Mouse (Mus musculus): ENCODE results near the gene Trpm3.

The Trpm3 gene

GRCm38 (mm10) chr19:22303952-22304655, 165.3 kb downstream of the Trpm3 start:
- DNase-seq (ENCODE audit: low read depth, low spot score): peak; percentile 64

GRCm38 (mm10) chr19:22308081-22308480, 169.2 kb downstream of the Trpm3 start:
- no peak for DNase-seq (ENCODE audit: low read depth, low spot score)

GRCm38 (mm10) chr19:22317306-22317705, 178.5 kb downstream of the Trpm3 start:
- no peak for DNase-seq (ENCODE audit: low read depth, low spot score)

GRCm38 (mm10) chr19:22326813-22327212, 188.0 kb downstream of the Trpm3 start:
- no peak for DNase-seq (ENCODE audit: low read depth, low spot score)

- no peak for DNase-seq (ENCODE audit: low read depth, low spot score)
These were observed 188.4 kb downstream of the Trpm3 start for GRCm38 (mm10) chr19:22327226-22327625.

GRCm38 (mm10) chr19:22336278-22336677, 197.4 kb downstream of the Trpm3 start:
- DNase-seq (ENCODE audit: low read depth, low spot score): no peak

GRCm38 (mm10) chr19:22337468-22337867, 198.6 kb downstream of the Trpm3 start:
- peak; percentile 4 for DNase-seq (ENCODE audit: low read depth, low spot score)

GRCm38 (mm10) chr19:22338927-22339326, 200.1 kb downstream of the Trpm3 start:
- no peak for DNase-seq (ENCODE audit: low read depth, low spot score)

GRCm38 (mm10) chr19:22354037-22354541, 215.2 kb downstream of the Trpm3 start:
- no peak for DNase-seq (ENCODE audit: low read depth, low spot score)

GRCm38 (mm10) chr19:22386890-22387289, 248.0 kb downstream of the Trpm3 start:
- no peak for DNase-seq (ENCODE audit: low read depth, low spot score)

- no peak for DNase-seq (ENCODE audit: low read depth, low spot score)
These were observed 255.9 kb downstream of the Trpm3 start for GRCm38 (mm10) chr19:22394700-22395099.

- no peak for DNase-seq (ENCODE audit: low read depth, low spot score)
These were observed 265.2 kb downstream of the Trpm3 start for GRCm38 (mm10) chr19:22404049-22404448.

GRCm38 (mm10) chr19:22418239-22418638, 279.4 kb downstream of the Trpm3 start:
- no peak for DNase-seq (ENCODE audit: low read depth, low spot score)

- no peak for DNase-seq (ENCODE audit: low read depth, low spot score)
These were observed 298.4 kb downstream of the Trpm3 start for GRCm38 (mm10) chr19:22437207-22437606.

- no peak for DNase-seq (ENCODE audit: low read depth, low spot score)
These were observed 308.8 kb downstream of the Trpm3 start for GRCm38 (mm10) chr19:22447418-22448339.

GRCm38 (mm10) chr19:22448340-22449288, 309.8 kb downstream of the Trpm3 start:
- no peak for DNase-seq (ENCODE audit: low read depth, low spot score)

GRCm38 (mm10) chr19:22451290-22451689, 312.4 kb downstream of the Trpm3 start:
- no peak for DNase-seq (ENCODE audit: low read depth, low spot score)

GRCm38 (mm10) chr19:22456935-22457334, 318.1 kb downstream of the Trpm3 start:
- DNase-seq (ENCODE audit: low read depth, low spot score): no peak

GRCm38 (mm10) chr19:22462043-22462442, 323.2 kb downstream of the Trpm3 start:
- no peak for DNase-seq (ENCODE audit: low read depth, low spot score)

- no peak for DNase-seq (ENCODE audit: low read depth, low spot score)
These were observed 324.7 kb downstream of the Trpm3 start for GRCm38 (mm10) chr19:22463506-22463905.

GRCm38 (mm10) chr19:22469608-22470007, 330.8 kb downstream of the Trpm3 start:
- DNase-seq (ENCODE audit: low read depth, low spot score): no peak
